ENCODE assay signal across 14 mouse cellular contexts in the genomic region with DNA sequence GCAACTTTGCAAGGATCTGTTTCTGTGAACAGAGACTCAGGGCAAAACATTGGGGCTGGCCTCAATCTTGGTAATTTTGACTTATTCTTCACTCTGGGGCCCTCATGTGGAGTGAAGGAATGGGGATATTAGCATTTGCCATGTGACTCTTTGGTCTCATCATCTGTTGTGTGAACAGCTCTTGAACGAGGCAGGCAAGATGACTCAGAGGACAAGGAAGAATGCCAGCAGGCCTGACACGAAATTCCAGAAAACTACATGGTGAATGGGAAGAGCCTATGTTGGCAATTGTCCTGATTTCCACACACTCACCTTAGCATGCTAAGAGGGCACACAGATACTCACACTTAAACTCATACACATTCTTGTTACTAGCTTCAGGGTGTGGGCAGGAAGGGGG.
DNase-seq lines count a peak whose midpoint lies in the region; ATAC-seq and TF ChIP-seq lines count a peak whose summit lies in the region.
"Had no signal": no experiment of that assay in that cellular context is flagged by ENCODE, and none has a peak within 500 bp of the region (broad histone marks: within the 10 kb centered on the region; RNA-seq: fewer than 3 reads in every experiment).

No protein-coding gene starts in this region.

- peak; percentile 49; the same call in 1 of the 2 replicates for ATAC-seq in frontal cortex, adult (ENCODE audit: low TSS enrichment)
- no peak for ATAC-seq in forebrain, embryonic 15.5 days (replicated peaks)
- ATAC-seq: hindbrain, embryonic 16.5 days; liver, postnatal 0 days had no signal

- no peaks in the 10 kb centered on the region for H3K9me3 ChIP-seq in forebrain, embryonic 15.5 days
- H3K9me3 ChIP-seq: neural tube, embryonic 13.5 days had no signal

- no peak for DNase-seq in frontal cortex, postnatal 10 days (ENCODE audit: low spot score in 2 of 2)
- peak; percentile 38 to 50 for DNase-seq in left cerebral cortex, adult 18-20 months (ENCODE audit: low spot score in 2 of 2)
- DNase-seq in left cerebral cortex, adult 8-10 months (ENCODE audit: low spot score in 2 of 2), result no peak
- peak; percentile 88 for DNase-seq in Muller cell, postnatal 12 days (ENCODE audit: inconsistent ontology term)
- no peak for DNase-seq in spleen, postnatal 36 days (ENCODE audit: low spot score in 2 of 2)
- DNase-seq: gastrocnemius, postnatal 36 days; liver, postnatal 0 days; right cerebral cortex, postnatal 14 days had no signal

- no peak overlapping the region for H3K4me2 ChIP-seq in forebrain, embryonic 15.5 days (replicated peaks)
- H3K4me2 ChIP-seq: neural tube, embryonic 13.5 days had no signal

- no peak for TF ChIP-seq POLR2A in embryonic fibroblast, embryonic 13.5 days (IDR thresholded peaks at IDR 0.05; ENCODE audit: low read depth, low read length)

- H3K9ac ChIP-seq in forebrain, embryonic 15.5 days (replicated peaks), result no peak overlapping the region
- H3K9ac ChIP-seq: liver, postnatal 0 days; neural tube, embryonic 13.5 days had no signal

- no peak overlapping the region for H3K4me3 ChIP-seq in embryonic fibroblast, embryonic 13.5 days (ENCODE audit: insufficient read depth, low read length)
- H3K4me3 ChIP-seq in forebrain, embryonic 15.5 days, result no peak overlapping the region
- H3K4me3 ChIP-seq: neural tube, embryonic 13.5 days had no signal

- TF ChIP-seq CTCF in embryonic fibroblast, embryonic 13.5 days (IDR thresholded peaks at IDR 0.05; ENCODE audit: borderline replicate concordance, insufficient read depth, low read length), result no peak

- no peaks in the 10 kb centered on the region for H3K36me3 ChIP-seq in forebrain, embryonic 15.5 days
- H3K36me3 ChIP-seq: neural tube, embryonic 13.5 days had no signal

- H3K27me3 ChIP-seq in forebrain, embryonic 15.5 days, result no peaks in the 10 kb centered on the region

- H3K27ac ChIP-seq in embryonic fibroblast, embryonic 13.5 days (ENCODE audit: insufficient read depth, low read length), result peak overlapping the region; percentile 27
- no peak overlapping the region for H3K27ac ChIP-seq in forebrain, embryonic 15.5 days (replicated peaks)
- H3K27ac ChIP-seq: neural tube, embryonic 13.5 days; stomach, postnatal 0 days had no signal

- WGBS in forebrain, embryonic 15.5 days, result 41% methylated on average over 2 of the region's 2 CpGs

- peaks cover 8% of the 10 kb centered on the region; the same call in 1 of the 2 replicates for H3K4me1 ChIP-seq in embryonic fibroblast, embryonic 13.5 days (ENCODE audit: control insufficient read depth, insufficient read depth, low read length)
- H3K4me1 ChIP-seq in forebrain, embryonic 15.5 days, result peaks cover 8% of the 10 kb centered on the region

Comparison
In these comparisons a context has a peak if more than half of its experiments do, and no peak if none do; other contexts are left out.
1. DNase-seq: peak in left cerebral cortex, adult 18-20 months (2 of 2) and Muller cell, postnatal 12 days (single experiment); none in frontal cortex, postnatal 10 days (0 of 2), left cerebral cortex, adult 8-10 months (0 of 2) and spleen, postnatal 36 days (0 of 2).